Mouse (Mus musculus): ENCODE results near the gene Gm20388.

DNA sequence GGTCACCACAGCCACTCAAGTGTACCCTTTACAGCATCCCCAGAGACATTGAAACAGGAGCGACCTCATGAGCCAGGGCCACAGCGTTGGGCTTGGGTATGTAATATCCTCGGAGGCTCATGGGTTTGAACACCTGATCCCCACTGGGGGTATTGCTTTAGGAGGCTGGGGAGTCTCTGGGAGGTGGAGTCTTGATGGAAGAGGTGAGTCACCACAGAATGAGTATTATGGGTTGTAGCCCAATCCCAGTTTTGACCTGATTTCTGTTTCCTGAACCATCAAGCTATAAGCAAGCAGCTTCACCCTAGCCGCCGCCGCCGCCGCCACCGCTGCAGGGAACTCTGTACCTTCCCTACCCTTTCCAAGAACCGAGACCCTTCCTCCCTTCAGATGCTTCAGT, 3935.3 kb downstream of the Gm20388 start:
- TF ChIP-seq ZC3H11A (IDR thresholded peaks at IDR 0.05; ENCODE audit: borderline replicate concordance, low read depth, low read length): no peak
- TF ChIP-seq MAFK (IDR thresholded peaks at IDR 0.05; ENCODE audit: insufficient read depth, low read depth, low read length): no peak
- no peak for TF ChIP-seq ZNF384 (IDR thresholded peaks at IDR 0.05; ENCODE audit: low read depth, low read length)
